Mouse (Mus musculus) common myeloid progenitor, adult 5-6 weeks (primary cell): ENCODE measurements around the gene Klf2. TPM values are rescaled to one million over a fixed set of nuclear protein-coding genes. Genes with fewer than 3 reads are reported as not detected.

ENCODE experiments used
- ATAC-seq: replicated peaks from 2 replicates; pipeline ENCODE4 v1.8.0; 2016; ENCODE audit warnings: low read depth, mild to moderate bottlenecking, moderate TSS enrichment, inconsistent platforms; ENCODE audit not compliant: poor library complexity, severe bottlenecking
- total RNA-seq: library from RNA; stranded (forward); fragments of 200-1000, 187-1606 nt; gene quantifications from 2 replicates; pipeline ENCODE4 v1.2.3, GENCODE M21; 2017

The Klf2 gene
- total RNA-seq, 1 experiment from 2014 or later = 7.6 TPM

DNA sequence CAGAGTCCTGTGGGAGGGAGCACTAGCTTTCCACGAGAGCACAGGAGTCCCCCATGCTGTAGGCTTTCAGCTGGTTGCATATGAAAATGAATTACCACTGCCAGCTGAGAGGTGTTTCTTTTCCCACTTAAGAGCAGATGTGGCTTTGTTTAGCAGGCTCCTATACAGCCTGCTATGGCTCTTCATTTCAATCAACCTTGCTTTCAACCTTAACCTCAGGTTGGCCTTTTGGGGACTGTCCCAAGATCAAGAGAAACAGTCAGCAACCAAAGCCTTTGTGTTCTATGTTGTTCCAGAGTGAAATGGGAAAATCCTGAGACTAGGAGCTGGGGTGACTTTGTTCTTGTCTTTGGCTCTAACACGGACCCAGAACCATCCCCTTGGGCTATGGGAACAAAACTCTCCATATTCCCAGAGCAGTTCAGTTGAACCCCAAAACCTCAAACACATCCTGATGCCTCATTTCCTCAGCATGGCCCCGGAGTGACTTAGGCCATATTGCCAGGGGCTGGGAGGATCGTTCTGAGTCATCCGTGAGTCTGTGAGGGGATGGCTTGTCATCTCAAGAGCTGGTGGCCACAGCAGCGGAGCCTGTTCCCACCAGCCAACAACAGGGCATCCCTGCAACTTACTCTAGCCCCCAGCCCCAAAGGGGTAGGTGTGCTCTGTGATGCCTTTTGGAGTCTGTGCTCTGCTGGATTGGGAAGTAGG, 12.1 kb downstream of the Klf2 start:
- peak; percentile 54; the same call in 1 of the 2 replicates for ATAC-seq

DNA sequence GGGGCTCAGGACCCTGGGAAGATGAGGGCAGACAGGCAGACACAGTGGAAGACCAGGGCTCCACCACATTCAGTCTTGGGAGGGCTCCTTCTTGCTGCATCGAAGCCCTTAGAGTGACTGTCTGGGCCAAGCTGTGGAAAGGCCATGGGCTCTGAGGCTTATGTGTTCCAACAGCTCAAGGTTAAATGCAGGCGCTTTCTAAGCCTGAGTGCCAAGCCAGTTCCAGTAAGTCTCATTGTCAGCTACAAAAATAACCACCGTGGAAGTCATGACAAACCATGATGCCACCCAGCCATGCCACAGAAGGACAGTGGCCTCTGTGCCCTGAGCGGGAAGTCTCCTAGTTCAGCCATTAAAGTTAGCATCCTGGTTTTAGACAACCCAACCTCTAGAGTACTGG, 12.8 kb downstream of the Klf2 start:
- ATAC-seq = no peak

DNA sequence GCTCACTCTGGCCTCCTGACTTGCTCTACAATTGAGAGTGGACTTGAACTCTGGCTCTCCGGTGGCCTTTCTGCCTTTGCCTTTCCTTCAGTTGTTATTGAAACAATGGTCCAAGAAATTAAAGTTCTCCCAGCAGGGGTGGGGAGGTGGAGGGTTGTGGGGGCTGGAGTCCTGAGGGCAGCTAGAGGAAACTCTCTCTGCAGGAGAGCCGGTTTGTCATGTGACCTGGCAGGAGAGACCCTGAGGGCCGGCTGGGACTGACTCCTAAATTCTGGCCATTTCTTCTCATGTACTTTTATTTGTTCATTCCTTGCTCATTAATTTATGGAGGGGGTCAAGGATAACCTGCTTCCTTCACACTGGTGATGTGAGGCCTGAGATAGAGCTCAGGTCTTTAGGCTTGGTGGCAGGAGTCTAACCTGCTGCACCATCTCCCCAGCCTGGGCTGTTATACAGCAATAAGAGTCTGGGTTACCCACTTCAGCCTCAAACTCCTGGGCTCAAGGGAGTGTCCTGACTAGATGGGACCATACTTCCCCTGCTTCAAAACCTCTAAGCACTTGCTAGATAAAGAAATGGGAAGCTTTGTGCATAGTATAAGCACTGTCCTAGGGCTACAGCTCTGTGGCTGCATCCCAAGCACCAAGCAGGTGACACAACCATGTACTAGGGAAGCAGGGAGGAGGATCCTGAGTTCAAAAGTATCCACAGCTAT, 14.8 kb downstream of the Klf2 start:
- ATAC-seq = peak; percentile 38; the same call in 1 of the 2 replicates

DNA sequence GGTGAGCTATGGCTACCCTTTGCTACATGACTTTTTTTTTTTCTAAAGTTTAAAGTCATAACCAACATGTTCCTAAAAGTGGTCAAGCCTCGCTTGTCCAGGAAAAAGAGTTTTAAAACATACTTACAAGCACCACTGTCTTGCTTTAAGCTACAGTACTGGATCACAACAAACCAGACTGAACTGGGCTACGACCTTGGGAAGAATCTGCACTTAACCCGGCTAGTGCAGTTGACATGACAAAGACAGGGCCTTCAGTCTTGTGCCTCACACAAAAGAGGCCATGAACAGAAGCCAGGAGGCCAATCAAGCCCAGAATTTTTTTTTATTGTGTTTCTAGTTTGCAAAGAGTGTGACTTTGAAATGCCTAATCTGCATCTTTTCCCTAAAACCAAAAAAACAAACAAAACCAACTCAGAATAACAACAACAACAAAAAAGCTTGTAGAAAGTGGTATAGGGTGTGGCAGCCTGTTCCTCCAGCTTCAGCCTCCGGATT, 15.4 kb downstream of the Klf2 start:
- no peak for ATAC-seq

DNA sequence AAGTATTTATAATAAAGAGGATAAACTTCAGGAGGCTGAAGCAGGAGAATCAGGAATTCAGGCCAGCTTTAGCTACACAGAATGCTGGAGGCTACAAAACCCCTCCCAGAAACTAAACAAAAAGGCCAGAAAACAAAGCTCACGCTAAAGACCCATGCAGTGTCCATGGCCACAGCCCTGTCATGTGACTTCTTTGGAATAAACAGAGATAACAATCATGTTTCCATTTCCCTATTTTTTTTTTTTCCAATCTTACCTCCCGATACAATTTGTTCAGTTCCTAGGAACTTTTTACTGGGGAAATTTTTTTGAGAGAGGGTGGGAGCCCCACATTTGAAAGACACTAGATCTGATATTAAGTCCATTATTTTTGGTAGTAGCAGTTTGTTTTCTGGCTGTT, 17.4 kb downstream of the Klf2 start:
- ATAC-seq = no peak

DNA sequence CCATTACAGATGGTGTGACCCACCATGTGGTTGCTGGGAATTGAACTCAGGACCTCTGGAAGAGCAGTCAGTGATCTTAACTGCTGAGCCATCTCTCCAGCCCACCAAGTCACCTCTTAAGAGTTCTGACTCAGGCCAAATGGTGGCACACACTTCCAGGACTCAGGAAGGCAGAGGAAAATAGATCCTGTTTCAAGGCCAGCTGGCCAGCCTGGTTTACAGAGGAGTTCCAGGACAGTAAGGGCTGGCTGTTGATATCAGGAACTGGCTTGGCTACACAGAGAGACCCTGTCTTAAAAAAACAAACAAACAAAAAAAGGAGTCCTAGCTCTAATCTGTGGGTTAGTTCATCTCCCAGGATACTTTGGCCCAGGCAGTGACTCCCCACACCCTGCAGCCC, 18.2 kb downstream of the Klf2 start:
- no peak for ATAC-seq

DNA sequence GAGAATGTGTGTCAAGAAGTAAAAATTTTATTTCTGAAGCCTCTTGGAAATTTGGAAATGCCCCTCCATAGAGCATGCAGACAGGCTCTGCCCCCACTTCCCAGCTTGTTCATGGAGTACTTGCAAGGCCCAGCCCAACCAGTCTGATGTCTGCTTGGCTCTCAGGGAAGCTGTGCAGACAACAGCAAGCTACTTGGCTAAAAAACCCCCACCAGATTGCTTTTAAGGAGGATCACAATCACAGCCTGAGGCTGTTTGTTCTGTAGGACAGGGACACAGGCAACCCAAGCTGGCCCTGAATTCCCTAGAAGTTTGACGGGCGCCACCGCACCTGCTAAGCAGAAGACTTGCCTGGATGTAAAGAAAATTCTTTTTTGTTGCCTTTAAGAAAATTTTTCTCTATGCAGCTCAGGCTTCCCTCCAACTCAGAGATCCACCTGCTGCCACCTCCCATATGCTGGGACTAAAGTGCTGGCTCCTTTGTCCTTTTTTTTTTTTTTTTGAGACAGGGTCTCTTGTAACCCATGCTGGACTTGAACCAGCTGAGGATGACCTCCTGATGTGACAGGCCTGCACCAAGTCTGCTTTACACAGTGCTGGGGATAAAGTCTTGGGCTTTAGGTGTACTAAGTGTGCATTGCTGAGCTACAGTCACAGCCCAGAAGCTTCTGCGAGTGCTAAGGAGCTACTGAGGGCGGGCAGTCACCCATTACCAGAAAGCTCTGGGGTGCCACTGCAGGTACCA, 23.9 kb downstream of the Klf2 start:
- ATAC-seq = no peak

DNA sequence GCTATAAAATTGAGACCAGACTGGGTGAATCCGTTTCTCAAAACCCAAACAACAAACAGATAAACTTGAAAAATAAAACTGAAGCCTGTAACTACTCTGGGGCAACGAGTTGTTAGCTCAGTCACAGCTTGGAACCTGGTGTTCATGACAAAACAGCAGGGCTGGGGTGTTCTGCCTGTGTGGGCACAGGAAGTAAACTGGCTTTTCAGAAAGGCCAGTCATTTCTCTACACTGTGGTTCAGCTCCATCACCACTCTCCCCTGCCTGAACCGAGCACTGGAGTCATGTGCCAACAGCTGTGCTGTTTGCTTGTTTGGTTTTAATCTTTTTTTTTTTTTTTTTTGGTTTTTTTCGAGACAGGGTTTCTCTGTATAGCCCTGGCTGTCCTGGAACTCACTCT, 24.9 kb downstream of the Klf2 start:
- ATAC-seq = no peak

DNA sequence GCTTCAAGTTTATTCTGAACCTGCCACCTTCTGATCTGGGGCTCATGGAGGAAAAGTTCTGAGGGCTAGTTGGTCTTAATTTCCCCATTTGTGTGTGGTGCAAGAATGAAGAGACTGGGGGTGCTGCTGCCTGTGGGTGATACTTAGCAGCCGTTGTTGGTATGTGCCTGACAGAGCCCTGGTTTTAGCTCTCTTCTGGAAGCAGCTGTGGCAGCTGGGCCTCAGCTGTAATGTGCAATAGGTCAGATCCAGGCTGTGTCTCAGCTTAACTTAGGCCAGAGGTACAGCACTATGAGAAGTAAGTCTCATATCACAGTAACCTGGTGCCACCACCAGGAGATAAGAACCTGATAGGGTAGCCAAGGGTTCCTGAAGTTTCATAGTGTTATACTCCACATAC, 28.7 kb downstream of the Klf2 start:
- no peak for ATAC-seq

DNA sequence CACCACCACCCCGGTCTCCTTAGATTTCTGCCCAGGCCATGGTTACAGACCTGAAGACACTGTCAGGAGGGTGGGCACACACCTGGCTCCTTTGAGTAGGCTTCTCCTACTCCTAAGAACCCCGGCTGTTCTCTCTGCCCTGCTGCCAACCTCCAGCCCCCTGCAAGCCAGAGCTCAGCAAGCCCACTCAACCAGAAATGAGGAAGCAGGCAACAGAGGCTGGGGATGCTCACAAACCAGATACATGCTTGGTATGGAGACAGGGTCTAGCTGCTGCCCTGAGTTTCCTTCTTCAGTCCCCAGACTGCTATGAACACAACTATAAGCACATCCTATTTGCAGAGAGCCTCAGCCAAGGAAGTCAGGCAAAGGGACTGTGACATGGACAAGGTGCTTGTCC, 29.3 kb downstream of the Klf2 start:
- peak; percentile 31 for ATAC-seq

DNA sequence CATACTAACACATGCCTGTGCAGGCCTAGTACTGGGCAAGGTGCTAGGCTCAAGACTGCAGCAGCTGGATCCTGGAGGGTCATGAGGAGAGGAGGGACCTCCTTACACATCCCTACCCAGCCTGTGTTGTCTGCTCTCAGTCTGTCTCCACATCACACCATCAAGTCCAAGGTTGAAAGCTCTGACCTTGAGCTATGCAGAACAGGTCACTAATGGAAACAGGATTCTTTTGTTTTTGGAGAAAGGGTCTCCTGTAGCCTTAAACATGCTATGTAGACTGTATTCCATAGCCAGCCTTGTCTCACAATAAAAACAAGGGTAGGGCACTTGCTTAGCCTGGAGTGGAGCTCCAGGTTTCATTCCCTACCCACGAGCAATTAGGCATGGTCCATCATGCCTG, 30.1 kb downstream of the Klf2 start:
- ATAC-seq = no peak

DNA sequence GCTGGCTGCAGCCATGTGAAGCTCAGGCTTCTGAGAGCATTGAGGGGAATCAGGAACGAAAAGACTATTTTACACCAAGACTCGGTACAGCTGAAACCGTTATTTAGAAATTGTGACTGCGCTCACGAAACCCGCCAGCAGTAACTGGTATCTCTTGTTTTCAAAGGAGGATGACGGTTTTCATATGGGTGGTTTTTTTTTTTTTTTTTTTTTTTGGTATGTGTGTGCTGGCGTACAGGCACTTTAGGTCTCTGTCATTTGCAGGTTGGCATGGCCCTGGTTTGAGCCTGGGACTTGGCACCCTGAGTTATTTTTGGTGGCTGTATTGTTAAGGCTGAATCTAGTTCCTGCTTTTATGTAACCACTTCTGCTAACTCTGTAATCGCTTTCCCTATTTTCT, 31.0 kb downstream of the Klf2 start:
- peak; percentile 45 for ATAC-seq

DNA sequence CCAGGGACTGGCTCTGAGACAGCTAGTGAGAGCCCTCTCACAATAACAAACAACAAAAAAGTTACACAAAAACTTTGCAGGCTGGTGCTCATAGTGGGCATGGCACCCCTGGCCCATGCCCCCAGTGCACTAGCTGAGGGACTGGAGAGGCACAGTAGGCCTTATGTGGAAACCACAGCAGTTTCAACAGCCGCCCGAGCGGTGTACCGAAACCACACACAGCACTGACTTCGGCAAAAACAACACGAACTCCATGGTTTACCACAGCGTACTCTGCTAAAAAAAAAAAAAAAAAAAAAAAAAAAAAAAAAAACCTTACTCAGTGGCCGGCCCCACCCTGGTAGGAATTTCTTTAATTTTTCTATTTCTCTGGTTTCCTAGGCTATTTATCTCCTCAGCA, 31.9 kb downstream of the Klf2 start:
- peak; percentile 73 for ATAC-seq

DNA sequence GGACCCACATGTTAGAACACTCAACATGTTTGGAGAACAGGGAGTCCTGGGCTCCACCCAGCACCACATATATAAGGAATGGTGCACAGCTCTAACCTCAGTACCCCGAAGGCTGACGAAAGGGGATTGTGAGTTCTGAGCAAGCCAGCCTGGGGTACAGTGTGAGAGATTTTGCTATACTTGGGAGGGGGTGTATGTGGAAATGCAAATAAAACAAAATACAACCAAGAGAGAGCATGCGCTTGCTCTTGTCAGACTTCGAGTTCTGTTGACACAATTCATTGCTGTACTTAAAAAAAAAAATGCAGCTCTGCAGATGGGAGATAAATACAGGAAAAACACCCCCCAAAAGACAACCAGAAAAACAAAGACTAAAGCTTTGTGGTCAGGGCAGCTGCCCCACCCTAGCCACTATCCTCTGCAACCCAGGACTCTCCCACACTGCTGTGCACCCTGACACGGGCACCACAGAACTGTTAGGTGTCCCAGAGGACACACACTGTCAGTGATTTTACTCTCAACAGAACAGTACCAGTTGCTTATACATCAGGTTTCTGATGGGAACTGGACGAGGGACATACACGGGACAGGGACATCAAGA, 32.7 kb downstream of the Klf2 start:
- ATAC-seq = no peak

DNA sequence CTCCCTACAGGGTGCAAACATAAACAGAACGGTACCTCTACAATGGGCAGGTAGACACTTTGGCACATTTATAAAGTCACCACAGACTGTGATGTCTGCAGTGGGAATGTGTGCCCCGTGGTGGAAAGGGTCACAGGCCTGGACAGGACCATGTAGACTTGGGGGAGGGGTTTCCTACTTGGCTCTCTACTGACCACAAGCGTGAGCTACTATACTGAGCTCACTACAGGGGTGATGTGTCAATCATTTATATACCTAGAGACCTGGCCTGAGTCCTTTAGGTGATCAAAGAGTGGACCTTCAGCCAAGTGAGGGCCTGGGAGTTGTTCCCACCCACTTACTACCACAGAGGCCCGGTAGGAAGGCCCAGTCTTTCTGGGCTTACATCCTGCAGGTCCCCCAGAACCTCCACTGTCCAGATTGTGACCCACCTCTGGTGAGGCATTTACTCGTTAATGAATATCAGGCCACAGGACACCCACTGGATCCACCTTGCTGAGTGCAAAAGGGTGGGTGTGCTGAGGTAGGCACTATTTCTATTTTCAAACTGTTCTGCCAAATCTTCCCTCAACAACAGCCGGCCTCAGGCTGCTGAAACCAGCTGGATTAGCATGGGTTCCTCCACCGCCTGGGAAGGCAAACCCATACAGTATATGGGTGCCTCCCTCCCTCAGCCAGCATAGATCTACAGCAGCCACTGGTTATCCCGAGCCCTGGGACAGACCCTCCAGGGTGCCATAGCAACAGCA, 34.3 kb downstream of the Klf2 start:
- no peak for ATAC-seq

DNA sequence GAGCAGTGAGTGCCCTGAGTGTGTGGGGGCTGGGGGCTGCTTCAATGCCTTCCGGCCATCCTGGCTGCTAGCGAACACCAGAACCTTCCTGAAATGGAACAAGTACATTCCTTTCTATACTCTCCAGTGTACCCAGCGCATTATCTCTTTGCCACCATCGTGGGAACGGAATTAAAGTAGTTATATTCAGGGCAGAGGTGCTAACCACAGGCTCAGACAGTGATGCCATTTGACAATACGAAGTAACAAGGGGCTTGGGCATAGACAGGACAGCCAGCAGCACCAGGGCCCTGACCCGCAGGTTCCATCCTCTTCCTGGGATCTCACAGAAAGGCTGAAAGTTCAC, 34.8 kb downstream of the Klf2 start:
- ATAC-seq = no peak

DNA sequence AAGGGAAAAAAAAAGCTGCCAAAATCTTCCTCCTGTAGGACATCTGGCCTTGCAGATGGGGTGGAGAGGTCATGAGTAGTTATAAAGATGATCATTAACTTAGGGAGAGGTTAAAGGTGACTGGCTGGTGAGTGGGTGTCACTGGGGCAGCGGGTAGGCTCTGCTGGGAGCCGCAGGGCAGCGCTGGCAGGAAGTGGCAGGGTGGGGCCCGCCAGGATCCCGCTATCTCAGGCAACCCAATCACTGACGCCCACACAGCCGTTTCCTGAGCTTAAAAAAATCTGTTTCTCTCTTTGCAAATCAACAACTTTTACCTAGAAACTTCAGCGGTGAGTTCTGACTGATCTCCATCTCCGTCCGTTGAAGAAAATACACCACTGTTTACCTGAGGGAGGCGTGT, 35.4 kb downstream of the Klf2 start:
- peak; percentile 70 for ATAC-seq

DNA sequence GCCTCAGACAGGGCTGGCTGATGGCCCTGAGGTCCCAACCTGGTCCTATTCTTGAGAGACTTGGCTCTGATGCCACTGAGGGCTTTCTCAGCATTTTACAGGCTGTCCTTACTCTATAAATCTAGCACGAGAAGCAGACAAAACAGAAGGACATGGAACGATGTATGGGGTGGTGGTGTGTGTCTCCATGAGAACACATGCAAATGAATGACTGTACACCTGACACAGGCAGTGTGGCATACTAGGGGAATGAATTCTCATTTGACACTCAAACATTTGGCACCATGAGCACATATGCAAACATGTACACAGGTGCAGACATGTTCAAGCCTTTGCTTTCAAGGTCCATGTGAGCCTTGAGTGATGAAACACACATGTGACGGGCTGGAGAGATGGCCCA, 37.8 kb downstream of the Klf2 start:
- ATAC-seq = no peak

DNA sequence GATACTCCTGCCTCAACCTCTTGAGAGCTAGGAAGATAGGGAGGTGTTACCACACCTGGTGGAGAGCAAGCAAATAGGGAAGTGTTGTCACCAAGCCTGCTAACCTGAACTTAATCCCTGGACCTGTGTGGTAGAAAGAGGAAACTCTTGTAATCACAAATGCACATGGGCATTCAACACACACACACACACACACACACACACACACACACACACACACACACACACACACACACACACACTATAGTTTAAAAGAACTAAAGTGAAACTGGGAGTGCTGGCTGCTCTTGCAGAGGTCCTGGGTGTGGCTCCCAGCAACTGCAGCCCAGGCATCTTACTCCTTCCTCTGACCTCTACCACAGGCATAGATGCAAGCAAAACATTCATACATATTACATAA, 41.3 kb downstream of the Klf2 start:
- no peak for ATAC-seq

DNA sequence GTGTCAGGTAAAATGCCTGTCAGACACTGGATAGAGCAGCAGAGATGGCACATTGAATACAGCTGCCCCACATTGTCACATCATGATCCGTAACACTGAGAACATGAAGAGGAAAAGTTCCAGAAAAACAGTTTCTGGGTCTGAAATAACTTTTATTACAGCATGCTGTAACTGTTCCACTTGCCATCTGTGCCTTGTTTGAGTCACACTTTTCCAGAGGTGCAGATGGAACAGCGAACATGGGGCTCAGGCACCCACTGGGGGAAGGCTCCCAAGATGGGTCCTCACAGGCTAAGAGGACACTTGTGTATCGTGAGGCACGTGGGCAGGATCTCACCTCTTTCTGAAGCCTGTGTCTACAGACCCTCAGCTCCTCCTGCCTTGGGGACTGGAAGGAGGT, 43.9 kb downstream of the Klf2 start:
- ATAC-seq = no peak
